Mouse (Mus musculus): ENCODE measurements around the gene Klf2.

DNA sequence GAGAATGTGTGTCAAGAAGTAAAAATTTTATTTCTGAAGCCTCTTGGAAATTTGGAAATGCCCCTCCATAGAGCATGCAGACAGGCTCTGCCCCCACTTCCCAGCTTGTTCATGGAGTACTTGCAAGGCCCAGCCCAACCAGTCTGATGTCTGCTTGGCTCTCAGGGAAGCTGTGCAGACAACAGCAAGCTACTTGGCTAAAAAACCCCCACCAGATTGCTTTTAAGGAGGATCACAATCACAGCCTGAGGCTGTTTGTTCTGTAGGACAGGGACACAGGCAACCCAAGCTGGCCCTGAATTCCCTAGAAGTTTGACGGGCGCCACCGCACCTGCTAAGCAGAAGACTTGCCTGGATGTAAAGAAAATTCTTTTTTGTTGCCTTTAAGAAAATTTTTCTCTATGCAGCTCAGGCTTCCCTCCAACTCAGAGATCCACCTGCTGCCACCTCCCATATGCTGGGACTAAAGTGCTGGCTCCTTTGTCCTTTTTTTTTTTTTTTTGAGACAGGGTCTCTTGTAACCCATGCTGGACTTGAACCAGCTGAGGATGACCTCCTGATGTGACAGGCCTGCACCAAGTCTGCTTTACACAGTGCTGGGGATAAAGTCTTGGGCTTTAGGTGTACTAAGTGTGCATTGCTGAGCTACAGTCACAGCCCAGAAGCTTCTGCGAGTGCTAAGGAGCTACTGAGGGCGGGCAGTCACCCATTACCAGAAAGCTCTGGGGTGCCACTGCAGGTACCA, 23.9 kb downstream of the Klf2 start:
- no peak for TF ChIP-seq CTCF (IDR thresholded peaks at IDR 0.05; ENCODE audit: low read depth)
- TF ChIP-seq EP300 (IDR thresholded peaks at IDR 0.05; ENCODE audit: low read depth) = no peak

Data from liver, postnatal 0 days (tissue).